ENCODE assay signal across 22 mouse cellular contexts in the genomic region with DNA sequence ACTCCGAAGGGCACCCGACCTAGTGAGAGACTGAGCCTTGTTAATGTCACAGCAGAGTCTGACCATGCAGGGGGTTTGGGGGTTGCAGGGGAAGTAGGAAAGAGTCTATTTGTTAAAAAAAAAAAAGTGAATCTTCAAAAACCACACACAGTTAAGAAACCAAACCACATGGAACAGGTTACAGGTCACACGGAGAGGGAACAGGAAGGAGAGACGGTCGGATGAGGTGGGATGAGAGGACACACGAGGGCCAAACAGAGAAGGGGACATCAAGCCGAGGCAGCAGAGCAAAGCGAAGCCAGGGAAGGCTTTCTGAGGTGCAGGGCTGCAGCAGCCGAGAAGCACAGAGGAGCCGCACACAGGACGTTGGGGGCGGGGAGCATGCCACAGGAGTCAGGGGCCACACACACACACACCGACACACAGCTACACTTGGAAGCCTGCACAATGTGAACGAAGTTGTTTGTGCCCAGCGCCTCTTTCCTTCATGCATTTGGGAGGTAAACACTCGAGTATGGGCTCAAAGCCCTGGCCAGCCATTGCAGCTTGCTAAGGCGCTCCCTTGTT. TPM values are rescaled to one million over a fixed set of nuclear protein-coding genes. Genes with fewer than 3 reads are reported as not detected.
DNase-seq lines count a peak whose midpoint lies in the region; ATAC-seq and TF ChIP-seq lines count a peak whose summit lies in the region.
"Had no signal": no experiment of that assay in that cellular context is flagged by ENCODE, and none has a peak within 500 bp of the region (broad histone marks: within the 10 kb centered on the region; RNA-seq: fewer than 3 reads in every experiment).

No protein-coding gene starts in this region.

- no peak overlapping the region for H3K27ac ChIP-seq in spleen, adult 2 months (ENCODE audit: insufficient read depth, low read length)
- H3K27ac ChIP-seq: embryonic facial prominence, embryonic 13.5 days; heart, adult 2 months; hindbrain, embryonic 12.5 days; intestine, embryonic 15.5 days; neural tube, embryonic 12.5 days had no signal

- H3K36me3 ChIP-seq in spleen, adult 2 months (ENCODE audit: control insufficient read depth, insufficient read depth, low read length) = no peaks in the 10 kb centered on the region
- H3K36me3 ChIP-seq: embryonic facial prominence, embryonic 13.5 days; intestine, embryonic 15.5 days; neural tube, embryonic 12.5 days had no signal

- ATAC-seq in common myeloid progenitor, adult 5-6 weeks (replicated peaks; ENCODE audit: low read depth, poor library complexity, severe bottlenecking) = peak; percentile 42
- no peak for ATAC-seq in erythroid progenitor cell, adult 5-6 weeks (replicated peaks; ENCODE audit: low FRiP score, poor library complexity, severe bottlenecking)
- ATAC-seq: activated CD4-positive, CD25-positive, alpha-beta regulatory T cell, adult 4 months; intestine, embryonic 15.5 days had no signal

- 0 out of 2 replicates have a peak, but pooled peaks cover 2% of the 10 kb centered on the region for H3K27me3 ChIP-seq in spleen, adult 2 months (ENCODE audit: control insufficient read depth, insufficient read depth, low read length)

- H3K4me3 ChIP-seq in spleen, adult 2 months (ENCODE audit: extremely low read depth, insufficient read depth, insufficient read length) = peak overlapping the region; percentile 10; the same call in 1 of the 2 replicates
- H3K4me3 ChIP-seq: heart, adult 2 months; hindbrain, embryonic 12.5 days; intestine, embryonic 15.5 days; neural tube, embryonic 12.5 days had no signal

- 34% methylated on average over 17 of the region's 17 CpGs for WGBS in spleen, adult 2 months

- peaks cover 5% of the 10 kb centered on the region; the same call in 1 of the 2 replicates for H3K4me1 ChIP-seq in spleen, adult 2 months (ENCODE audit: control insufficient read depth, insufficient read depth, insufficient read length)
- H3K4me1 ChIP-seq: embryonic facial prominence, embryonic 13.5 days; hindbrain, embryonic 12.5 days; intestine, embryonic 15.5 days; neural tube, embryonic 12.5 days had no signal

- TF ChIP-seq POLR2A in spleen, adult 2 months (IDR thresholded peaks at IDR 0.05; ENCODE audit: low read depth, low read length) = no peak

- DNase-seq in spleen, adult 2 months (ENCODE audit: low read depth in 1 of 2, low spot score in 2 of 2) = no peak
- no peak for DNase-seq in spleen, postnatal 36 days (ENCODE audit: low spot score in 2 of 2)
- DNase-seq in naive thymus-derived CD4-positive, alpha-beta T cell, adult 2 months (ENCODE audit: low read depth) = peak; percentile 43
- DNase-seq in thymus, postnatal 4 days = peak; percentile 70
- no peak for DNase-seq in layer of hippocampus, adult 9-11 months
- no peak for DNase-seq in testis, postnatal 14 days (ENCODE audit: low spot score)
- DNase-seq: cerebellum, adult 18-20 months; heart, adult 2 months; lung, embryonic 14.5 days had no signal

- TF ChIP-seq CTCF in spleen, adult 2 months (IDR thresholded peaks at IDR 0.05; ENCODE audit: extremely low read depth, insufficient read depth, insufficient read length, insufficient replicate concordance) = no peak

RNA-seq across cellular contexts. Expression of a gene that starts 8.7 kb away (rescaled TPM):
- 80.0 and 81.8 TPM in 2 replicates for polyA plus RNA-seq in spleen, adult 2 months (2012; rRNA removed)
- total RNA-seq in common myeloid progenitor, adult 5-6 weeks (2017) = 82.1 and 90.0 TPM in 2 replicates
- total RNA-seq in erythroid progenitor cell, adult 5-6 weeks (2015; ENCODE audit: low replicate concordance) = 47.8 and 48.3 TPM in 2 replicates
- total RNA-seq in erythroid progenitor cell, adult 5-6 weeks (2017; ENCODE audit: low replicate concordance) = 28.4 and 44.2 TPM in 2 replicates

RNA-seq across cellular contexts. Expression of a gene that starts 29.5 kb away (rescaled TPM):
- polyA plus RNA-seq in spleen, adult 2 months (2012; rRNA removed) = 0.54 TPM in 1 of 2 replicates, not detected in the other
- not detected in 2 replicates for total RNA-seq in common myeloid progenitor, adult 5-6 weeks (2017)
- 17.2 TPM in 1 of 2 replicates, not detected in the other for total RNA-seq in erythroid progenitor cell, adult 5-6 weeks (2015; ENCODE audit: low replicate concordance)
- 1.5 and 13.5 TPM in 2 replicates for total RNA-seq in erythroid progenitor cell, adult 5-6 weeks (2017; ENCODE audit: low replicate concordance)
- total RNA-seq: adrenal gland, postnatal 14 days; gastrocnemius, adult 8-10 months; heart, adult 2 months; layer of hippocampus, adult 18-20 months; megakaryocyte-erythroid progenitor cell, adult 5-6 weeks; midbrain, postnatal 0 days had no signal
- polyA plus RNA-seq: activated CD4-positive, CD25-positive, alpha-beta regulatory T cell, adult 4 months; kidney, embryonic 16.5 days; lung, embryonic 14.5 days; midbrain, postnatal 0 days; neural tube, embryonic 12.5 days had no signal

RNA-seq across cellular contexts. Expression of a gene that starts 52.4 kb away (rescaled TPM):
- polyA plus RNA-seq in spleen, adult 2 months (2012; rRNA removed) = 24.3 and 27.4 TPM in 2 replicates
- 102 and 108 TPM in 2 replicates for total RNA-seq in common myeloid progenitor, adult 5-6 weeks (2017)
- 14.3 and 17.7 TPM in 2 replicates for total RNA-seq in erythroid progenitor cell, adult 5-6 weeks (2015; ENCODE audit: low replicate concordance)
- total RNA-seq in erythroid progenitor cell, adult 5-6 weeks (2017; ENCODE audit: low replicate concordance) = 44.0 and 55.7 TPM in 2 replicates

Comparison
In these comparisons a context has a peak if more than half of its experiments do, and no peak if none do; other contexts are left out.
1. DNase-seq: peak in naive thymus-derived CD4-positive, alpha-beta T cell, adult 2 months (single experiment) and thymus, postnatal 4 days (single experiment); none in spleen, adult 2 months (0 of 2), spleen, postnatal 36 days (0 of 2), layer of hippocampus, adult 9-11 months (single experiment) and testis, postnatal 14 days (single experiment).